In the genomic region with DNA sequence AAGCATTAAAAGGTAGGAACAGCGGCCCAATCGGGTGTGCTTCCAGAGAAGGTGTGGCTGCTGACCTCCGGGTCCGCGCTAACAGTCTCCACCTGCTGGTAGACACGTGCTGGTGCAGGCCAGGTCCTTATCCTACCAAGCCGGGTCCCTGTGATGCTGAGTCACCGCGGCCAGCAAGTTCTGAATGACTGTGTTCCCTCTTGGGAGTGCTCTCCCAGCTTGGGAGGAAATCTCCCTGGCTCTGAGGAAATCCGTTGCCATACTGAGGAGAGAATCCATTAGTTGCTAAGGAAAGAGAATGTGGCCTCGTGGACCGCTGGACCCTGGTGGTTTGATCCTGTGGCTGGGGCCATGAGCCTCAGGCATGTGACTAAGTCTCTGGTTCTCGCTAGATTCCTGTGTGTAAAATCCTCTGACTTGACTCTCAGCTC, we compare ENCODE assay signal across 8 mouse cellular contexts.
DNase-seq lines count a peak whose midpoint lies in the region; ATAC-seq and TF ChIP-seq lines count a peak whose summit lies in the region.

No protein-coding gene starts in this region.

- WGBS in bone marrow, adult 2 months = 3% methylated on average over 13 of the region's 13 CpGs
- WGBS in lung, embryonic 14.5 days = 23% methylated on average over 13 of the region's 13 CpGs

- H3K9me3 ChIP-seq in ES-E14 (ENCODE audit: control insufficient read depth, insufficient read depth, low read depth, low read length) = no peaks in the 10 kb centered on the region
- no peaks in the 10 kb centered on the region for H3K9me3 ChIP-seq in lung, embryonic 14.5 days (ENCODE audit: low read depth, low read length)

- peak; percentile 96 for ATAC-seq in erythroblast, adult 5-6 weeks (replicated peaks; ENCODE audit: low FRiP score, poor library complexity, severe bottlenecking)
- ATAC-seq in lung, embryonic 14.5 days (ENCODE audit: insufficient read depth) = peak; percentile 78; the same call in 1 of the 2 replicates

- no peaks in the 10 kb centered on the region for H3K36me3 ChIP-seq in ES-E14 (ENCODE audit: control insufficient read depth, insufficient read depth, low read length, poor library complexity, severe bottlenecking)
- no peaks in the 10 kb centered on the region for H3K36me3 ChIP-seq in lung, embryonic 14.5 days (ENCODE audit: insufficient read depth)

- peak overlapping the region; percentile 13; a peak in 3 of 4 replicates for H3K4me3 ChIP-seq in ES-E14 (ENCODE audit: insufficient read depth in 1 of 2, low read depth in 1 of 2, low read length in 2 of 2, poor library complexity in 1 of 2, severe bottlenecking in 1 of 2)
- no peak overlapping the region for H3K4me3 ChIP-seq in bone marrow, adult 2 months (replicated peaks; ENCODE audit: control insufficient read depth, low read depth, low read length)
- H3K4me3 ChIP-seq in lung, embryonic 14.5 days (ENCODE audit: low read depth, low read length) = no peak overlapping the region

- in situ Hi-C loops in ES-E14 (cut with MboI; ENCODE audit: low sequenced_read_pairs in 2 of 2, unreplicated experiment in 2 of 2) = no loop called here

- intact Hi-C loops in heart, postnatal 14 days (cut with DNase I) = loop anchor here (2.0 to 10.0 kb wide), 3 partner anchors 81 to 387 kb away; a partner anchor contains a TSS

- peaks cover 2 to 19% of the 10 kb centered on the region in 2 experiments; a peak in 3 of 4 replicates for H3K4me1 ChIP-seq in ES-E14 (ENCODE audit: control insufficient read depth in 2 of 2, insufficient read depth in 2 of 2, low read length in 2 of 2, poor library complexity in 1 of 2)
- no peaks in the 10 kb centered on the region; the same call in 1 of the 2 replicates for H3K4me1 ChIP-seq in bone marrow, adult 2 months (ENCODE audit: control insufficient read depth, insufficient read depth, low read length)
- H3K4me1 ChIP-seq in lung, embryonic 14.5 days (ENCODE audit: insufficient read depth) = no peaks in the 10 kb centered on the region

- H3K4me2 ChIP-seq in lung, embryonic 14.5 days = no peak overlapping the region

- peak; percentile 89 for DNase-seq in ES-E14 (ENCODE audit: low read depth, low spot score)
- DNase-seq in heart, postnatal 14 days = peak; percentile 87 to 94
- DNase-seq in layer of hippocampus, adult 9-10 months (ENCODE audit: low spot score) = peak; percentile 20
- DNase-seq in lung, embryonic 14.5 days = peak; percentile 88
- peak; percentile 51 for DNase-seq in retina, postnatal 7 days (ENCODE audit: low read depth, low spot score)
- peak; percentile 67 for DNase-seq in urinary bladder, adult 2 months (ENCODE audit: low spot score)

- peak; percentile 23; the same call in 1 of the 2 replicates for TF ChIP-seq POLR2A in bone marrow, adult 2 months (IDR thresholded peaks at IDR 0.05; ENCODE audit: borderline replicate concordance, control insufficient read depth, low read depth, low read length)

- TF ChIP-seq CTCF in bone marrow, adult 2 months (IDR thresholded peaks at IDR 0.05; ENCODE audit: control insufficient read depth, insufficient read depth, low read length) = peak; percentile 95
- peak; percentile 93 for TF ChIP-seq CTCF in lung, embryonic 14.5 days (IDR thresholded peaks at IDR 0.05; ENCODE audit: low read depth)

- peak overlapping the region; percentile 83 for H3K9ac ChIP-seq in ES-E14 (ENCODE audit: insufficient read depth, low read depth, low read length, poor library complexity, severe bottlenecking)
- no peak overlapping the region for H3K9ac ChIP-seq in lung, embryonic 14.5 days

- peak overlapping the region; percentile 87 for H3K27ac ChIP-seq in ES-E14 (ENCODE audit: insufficient read depth, low read depth, low read length, poor library complexity, severe bottlenecking)
- no peak overlapping the region for H3K27ac ChIP-seq in bone marrow, adult 2 months (ENCODE audit: control insufficient read depth, insufficient read depth, low read depth, low read length, poor library complexity)
- no peak overlapping the region for H3K27ac ChIP-seq in lung, embryonic 14.5 days (ENCODE audit: low read depth)

- H3K27me3 ChIP-seq in lung, embryonic 14.5 days (ENCODE audit: insufficient read depth, low read length) = no peaks in the 10 kb centered on the region

TF ChIP-seq in ES-E14, 5 proteins besides CTCF, POLR2A, EP300 and RAD21:
- TF ChIP-seq ZNF384 (IDR thresholded peaks at IDR 0.05; ENCODE audit: low read depth, low read length) (no peak), ZC3H11A (IDR thresholded peaks at IDR 0.05; ENCODE audit: borderline replicate concordance, low read depth, low read length) (0 out of 2 replicates have a peak, but pooled peaks have one; percentile 32), CHD2 (IDR thresholded peaks at IDR 0.05; ENCODE audit: low read depth, low read length) (no peak), MAFK (IDR thresholded peaks at IDR 0.05; ENCODE audit: insufficient read depth, low read depth, low read length) (peak; percentile 97), HCFC1 (IDR thresholded peaks at IDR 0.05; ENCODE audit: borderline replicate concordance, insufficient read depth, low read length) (peak; percentile 60; the same call in 1 of the 2 replicates)

Comparison
In these comparisons a context has a peak if more than half of its experiments do, and no peak if none do; other contexts are left out.
1. DNase-seq: peak in every context shown above with its lines; median percentile 90 in heart, postnatal 14 days; 89 in ES-E14; 88 in lung, embryonic 14.5 days; 67 in urinary bladder, adult 2 months; 51 in retina, postnatal 7 days; 20 in layer of hippocampus, adult 9-10 months.
2. H3K4me3 ChIP-seq: peak in ES-E14 (2 of 2); none in bone marrow, adult 2 months (single experiment) and lung, embryonic 14.5 days (single experiment).